Mouse (Mus musculus): ENCODE measurements around the gene Slc25a33. TPM values are rescaled to one million over a fixed set of nuclear protein-coding genes. Genes with fewer than 3 reads are reported as not detected.

Slc25a33 gene
- polyA plus RNA-seq, 1 experiment from 2014 or later: 9.6 TPM

- no peak for ATAC-seq (ENCODE audit: insufficient read depth)
- no peaks in the 10 kb centered on the region for H3K4me1 ChIP-seq (ENCODE audit: insufficient read depth)
- no peak overlapping the region for H3K27ac ChIP-seq (ENCODE audit: low read depth)
- TF ChIP-seq CTCF (IDR thresholded peaks at IDR 0.05; ENCODE audit: low read depth): no peak
- H3K36me3 ChIP-seq (ENCODE audit: insufficient read depth): peaks cover 99% of the 10 kb centered on the region
- no peak overlapping the region for H3K4me3 ChIP-seq (ENCODE audit: low read depth, low read length)
- 85% methylated on average over 24 of the region's 24 CpGs for WGBS
- H3K9ac ChIP-seq: no peak overlapping the region
- no peak overlapping the region for H3K4me2 ChIP-seq
- no peaks in the 10 kb centered on the region for H3K9me3 ChIP-seq (ENCODE audit: low read depth, low read length)
- no peaks in the 10 kb centered on the region for H3K27me3 ChIP-seq (ENCODE audit: insufficient read depth, low read length)
- DNase-seq: no peak
These were observed 51.7 kb downstream of the Slc25a33 start for GRCm38 (mm10) chr4:149722104-149723020.

GRCm38 (mm10) chr4:149721163-149721562 is 52.9 kb downstream of the Slc25a33 start:
- no peaks in the 10 kb centered on the region for H3K27me3 ChIP-seq (ENCODE audit: insufficient read depth, low read length)
- DNase-seq (no peak), ATAC-seq (ENCODE audit: insufficient read depth) (no peak)
- no peak for TF ChIP-seq CTCF (IDR thresholded peaks at IDR 0.05; ENCODE audit: low read depth)
- no peak overlapping the region for H3K4me2 ChIP-seq
- no peaks in the 10 kb centered on the region for H3K9me3 ChIP-seq (ENCODE audit: low read depth, low read length)
- 73% methylated on average over 8 of the region's 8 CpGs for WGBS
- H3K27ac ChIP-seq (ENCODE audit: low read depth): no peak overlapping the region
- H3K4me1 ChIP-seq (ENCODE audit: insufficient read depth): no peaks in the 10 kb centered on the region
- H3K9ac ChIP-seq: no peak overlapping the region
- peaks cover 99% of the 10 kb centered on the region for H3K36me3 ChIP-seq (ENCODE audit: insufficient read depth)
- H3K4me3 ChIP-seq (ENCODE audit: low read depth, low read length): no peak overlapping the region

GRCm38 (mm10) chr4:149719686-149720085 is 54.4 kb downstream of the Slc25a33 start:
- Histone ChIP-seq H3K4me1 (ENCODE audit: insufficient read depth) (no peaks in the 10 kb centered on the region), H3K9ac (no peak overlapping the region), H3K4me3 (ENCODE audit: low read depth, low read length) (no peak overlapping the region), H3K27ac (ENCODE audit: low read depth) (no peak overlapping the region), H3K27me3 (ENCODE audit: insufficient read depth, low read length) (no peaks in the 10 kb centered on the region), H3K4me2 (no peak overlapping the region), H3K36me3 (ENCODE audit: insufficient read depth) (peaks cover 99% of the 10 kb centered on the region), H3K9me3 (ENCODE audit: low read depth, low read length) (no peaks in the 10 kb centered on the region)
- ATAC-seq (ENCODE audit: insufficient read depth) (no peak), DNase-seq (peak; percentile 67)
- 77% methylated on average over 6 of the region's 6 CpGs for WGBS
- TF ChIP-seq CTCF (IDR thresholded peaks at IDR 0.05; ENCODE audit: low read depth): peak; percentile 70

- DNase-seq (no peak), ATAC-seq (ENCODE audit: insufficient read depth) (no peak)
- Histone ChIP-seq H3K4me3 (ENCODE audit: low read depth, low read length) (no peak overlapping the region), H3K36me3 (ENCODE audit: insufficient read depth) (peaks cover 49% of the 10 kb centered on the region), H3K27ac (ENCODE audit: low read depth) (no peak overlapping the region), H3K9me3 (ENCODE audit: low read depth, low read length) (no peaks in the 10 kb centered on the region), H3K4me1 (ENCODE audit: insufficient read depth) (no peaks in the 10 kb centered on the region), H3K27me3 (ENCODE audit: insufficient read depth, low read length) (no peaks in the 10 kb centered on the region), H3K4me2 (no peak overlapping the region), H3K9ac (no peak overlapping the region)
- TF ChIP-seq CTCF (IDR thresholded peaks at IDR 0.05; ENCODE audit: low read depth): no peak
- 83% methylated on average over 3 of the region's 3 CpGs for WGBS
These were observed 59.5 kb downstream of the Slc25a33 start for GRCm38 (mm10) chr4:149714542-149714941.

GRCm38 (mm10) chr4:149711955-149712354 is 62.1 kb downstream of the Slc25a33 start:
- DNase-seq (peak; percentile 73), ATAC-seq (ENCODE audit: insufficient read depth) (0 out of 2 replicates have a peak, but pooled peaks have one; percentile 12)
- WGBS: 31% methylated on average over 7 of the region's 7 CpGs
- TF ChIP-seq CTCF (IDR thresholded peaks at IDR 0.05; ENCODE audit: low read depth): peak; percentile 74
- Histone ChIP-seq H3K27me3 (ENCODE audit: insufficient read depth, low read length) (no peaks in the 10 kb centered on the region), H3K27ac (ENCODE audit: low read depth) (no peak overlapping the region), H3K36me3 (ENCODE audit: insufficient read depth) (peaks cover 23% of the 10 kb centered on the region), H3K9me3 (ENCODE audit: low read depth, low read length) (no peaks in the 10 kb centered on the region), H3K4me3 (ENCODE audit: low read depth, low read length) (no peak overlapping the region), H3K4me1 (ENCODE audit: insufficient read depth) (no peaks in the 10 kb centered on the region), H3K9ac (no peak overlapping the region), H3K4me2 (no peak overlapping the region)

GRCm38 (mm10) chr4:149711485-149711884 is 62.6 kb downstream of the Slc25a33 start:
- DNase-seq: no peak
- H3K27ac ChIP-seq (ENCODE audit: low read depth): no peak overlapping the region
- no peak for ATAC-seq (ENCODE audit: insufficient read depth)
- no peaks in the 10 kb centered on the region for H3K9me3 ChIP-seq (ENCODE audit: low read depth, low read length)
- H3K4me1 ChIP-seq (ENCODE audit: insufficient read depth): no peaks in the 10 kb centered on the region
- H3K4me3 ChIP-seq (ENCODE audit: low read depth, low read length): no peak overlapping the region
- 89% methylated on average over 5 of the region's 5 CpGs for WGBS
- H3K9ac ChIP-seq: no peak overlapping the region
- TF ChIP-seq CTCF (IDR thresholded peaks at IDR 0.05; ENCODE audit: low read depth): no peak
- H3K27me3 ChIP-seq (ENCODE audit: insufficient read depth, low read length): no peaks in the 10 kb centered on the region
- H3K4me2 ChIP-seq: no peak overlapping the region
- H3K36me3 ChIP-seq (ENCODE audit: insufficient read depth): peaks cover 19% of the 10 kb centered on the region

GRCm38 (mm10) chr4:149710510-149710909 is 63.6 kb downstream of the Slc25a33 start:
- TF ChIP-seq CTCF (IDR thresholded peaks at IDR 0.05; ENCODE audit: low read depth): peak; percentile 84
- Histone ChIP-seq H3K4me1 (ENCODE audit: insufficient read depth) (no peaks in the 10 kb centered on the region), H3K9me3 (ENCODE audit: low read depth, low read length) (no peaks in the 10 kb centered on the region), H3K4me2 (no peak overlapping the region), H3K9ac (no peak overlapping the region), H3K4me3 (ENCODE audit: low read depth, low read length) (no peak overlapping the region), H3K27me3 (ENCODE audit: insufficient read depth, low read length) (no peaks in the 10 kb centered on the region), H3K27ac (ENCODE audit: low read depth) (no peak overlapping the region), H3K36me3 (ENCODE audit: insufficient read depth) (peaks cover 9% of the 10 kb centered on the region)
- ATAC-seq (ENCODE audit: insufficient read depth) (peak; percentile 79), DNase-seq (peak; percentile 76)
- WGBS: 19% methylated on average over 5 of the region's 5 CpGs
